Mouse (Mus musculus) thymus, postnatal 10 days (tissue): ENCODE measurements at regions not wholly inside any gene's neighbourhood (a gene's known extent, or its start where the extent isn't known, plus 50 kb on each side); places are given as distances from the start of the nearest gene placed in this dataset.
"Not testable (repeated sequence)": the region's sequence is repeated elsewhere in the genome, so short reads cannot be mapped to it uniquely, and the experiment has no call there.

Experiments used
- DNase-seq, 2 experiments: peaks; one replicate each; pipeline ENCODE4 v3.0.0; 2021; ENCODE audit warnings: low spot score in 2 of 2

DNA sequence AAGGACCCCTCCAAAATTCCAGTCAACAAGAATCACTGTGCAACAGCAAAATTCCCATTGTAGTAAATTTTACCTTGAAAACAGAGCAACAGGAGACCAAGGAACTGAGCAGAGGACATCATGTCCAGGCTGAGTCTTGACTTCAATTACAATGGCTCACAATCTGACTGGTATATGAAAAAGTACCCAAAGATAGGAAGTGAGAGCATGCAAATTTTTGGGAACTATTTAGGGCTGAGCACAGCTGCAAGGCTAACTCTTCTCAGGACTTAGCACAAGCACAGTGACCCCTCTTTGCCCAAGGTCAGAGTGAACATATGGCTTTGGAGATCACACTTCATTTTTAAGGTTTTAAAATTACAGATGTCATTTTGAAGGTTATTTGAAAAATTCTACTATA lies 1096.7 kb upstream of the Tacstd2 start:
- DNase-seq, result not testable (repeated sequence)

DNA sequence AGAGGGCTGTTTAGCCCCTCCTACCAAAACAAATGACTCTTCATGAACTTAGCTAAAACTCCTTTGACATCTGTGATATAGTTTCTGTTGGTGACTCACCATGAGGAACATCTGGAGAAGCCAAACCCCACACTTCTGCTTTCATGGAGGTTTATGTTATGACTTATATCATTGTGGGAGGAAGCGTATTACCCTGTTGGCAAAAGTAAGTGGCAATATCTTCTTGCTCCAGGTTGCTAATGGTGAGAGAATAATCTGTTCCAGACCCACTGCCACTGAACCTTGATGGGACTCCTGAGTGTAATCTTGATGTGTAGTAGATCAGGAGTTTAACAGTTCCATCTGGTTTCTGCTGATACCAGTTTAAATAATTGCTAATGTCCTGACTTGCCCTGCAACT lies 1096.2 kb upstream of the Tacstd2 start:
- no peak for DNase-seq

DNA sequence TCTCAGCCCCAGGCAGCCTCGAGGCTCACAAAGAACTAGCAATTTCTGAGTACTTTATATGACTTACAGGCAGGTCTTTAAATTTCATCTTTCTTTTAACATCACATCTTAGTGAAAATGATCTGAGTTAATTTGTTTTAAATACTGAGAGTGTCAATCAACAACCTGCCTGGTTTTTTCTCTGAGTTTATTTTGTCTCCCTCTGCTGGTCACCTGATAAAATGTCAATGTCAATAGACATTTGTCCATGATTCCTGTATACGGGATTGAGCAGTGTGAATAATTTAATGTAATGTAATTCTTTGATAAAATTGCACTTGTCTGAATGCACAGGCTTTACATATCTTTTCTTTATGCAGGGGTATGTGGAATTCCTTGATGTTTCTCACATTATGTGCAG lies 1070.4 kb upstream of the Tacstd2 start:
- no peak for DNase-seq
